Mouse (Mus musculus) hindbrain, embryonic 15.5 days (tissue): ENCODE results near the gene Gm27027. TPM values are rescaled to one million over a fixed set of nuclear protein-coding genes. Genes with fewer than 3 reads are reported as not detected.

ENCODE experiments used
- ATAC-seq: fragments of 200-750 bp; cut with Nextera tagmentation; 2 replicates; pipeline ENCODE4 v1.8.0; 2017; ENCODE audit warnings: low read depth, moderate number of reproducible peaks, moderate TSS enrichment; ENCODE audit not compliant: low FRiP score
- H3K27ac ChIP-seq: fragments of 300-500 bp; sonication (generic); replicated peaks from 2 replicates; pipeline ENCODE4 v1.5.1; 2015; ENCODE audit warnings: mild to moderate bottlenecking, inconsistent platforms
- H3K27me3 ChIP-seq: fragments of 300-500 bp; sonication (generic); 2 replicates; pipeline ENCODE4 v1.6.1; 2015; ENCODE audit warnings: control low read depth, inconsistent platforms
- H3K36me3 ChIP-seq: fragments of 300-500 bp; sonication (generic); 2 replicates; pipeline ENCODE4 v1.6.1; 2015; ENCODE audit warnings: control low read depth, inconsistent platforms
- H3K4me1 ChIP-seq: fragments of 300-500 bp; sonication (generic); replicated peaks from 2 replicates; pipeline ENCODE4 v1.6.1; 2015; ENCODE audit warnings: control low read depth, inconsistent platforms
- H3K4me2 ChIP-seq: fragments of 300-500 bp; sonication (generic); 2 replicates; pipeline ENCODE4 v1.6.1; 2015; ENCODE audit warnings: moderate library complexity, mild to moderate bottlenecking, inconsistent platforms
- H3K4me3 ChIP-seq: fragments of 300-500 bp; sonication (generic); 2 replicates; pipeline ENCODE4 v1.5.1; 2015; ENCODE audit warnings: mild to moderate bottlenecking, inconsistent platforms
- H3K9ac ChIP-seq: fragments of 300-500 bp; sonication (generic); 2 replicates; pipeline ENCODE4 v1.6.1; 2015; ENCODE audit warnings: inconsistent platforms
- H3K9me3 ChIP-seq: fragments of 300-500 bp; sonication (generic); 2 replicates; pipeline ENCODE4 v1.6.1; 2016; ENCODE audit warnings: control low read depth, inconsistent platforms
- WGBS: fragments of 180-500 bp; shearing (Covaris S2); methylation state at CpG from one replicate; pipeline ENCODE4 v1.1.7; 2015; 5-methylcytosine and 5-hydroxymethylcytosine counted together
- polyA plus RNA-seq: library from polyadenylated mRNA; unstranded; fragments of >200 nt; fragmentation: Nextera tagmentation; extraction: Ambion mirVana; gene quantifications from 2 replicates; pipeline ENCODE4 v1.2.1, GENCODE M21; 2015

Gm27027 gene
- polyA plus RNA-seq, 1 experiment from 2014 or later, result not detected

DNA sequence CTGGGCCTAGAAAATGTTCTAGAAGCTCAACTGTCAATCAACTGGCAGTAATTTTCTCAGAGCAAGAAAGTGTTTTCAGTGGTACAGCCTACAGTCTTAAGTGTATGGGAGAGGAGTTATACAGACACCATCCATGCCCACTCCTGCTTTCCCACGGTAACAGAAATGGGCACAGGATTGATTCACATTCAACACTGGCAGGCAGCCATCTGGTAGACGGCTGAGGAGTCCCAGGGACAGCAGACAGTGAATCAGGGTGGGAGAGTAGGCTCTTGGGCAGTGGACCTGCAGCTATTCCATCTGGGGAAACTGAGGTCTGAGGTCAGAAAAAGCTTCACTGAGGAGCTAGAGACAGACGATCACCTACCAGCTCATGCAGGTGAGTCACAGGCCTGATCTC lies 24.5 kb downstream of the Gm27027 start:
- no peak overlapping the region for H3K27ac ChIP-seq
- 67% methylated on average over 3 of the region's 3 CpGs for WGBS
- ATAC-seq, result no peak
- H3K36me3 ChIP-seq, result no peaks in the 10 kb centered on the region
- peaks cover 17% of the 10 kb centered on the region for H3K4me1 ChIP-seq
- H3K9ac ChIP-seq, result no peak overlapping the region
- H3K4me3 ChIP-seq, result no peak overlapping the region
- H3K27me3 ChIP-seq, result no peaks in the 10 kb centered on the region
- H3K9me3 ChIP-seq, result no peaks in the 10 kb centered on the region
- H3K4me2 ChIP-seq, result no peak overlapping the region

DNA sequence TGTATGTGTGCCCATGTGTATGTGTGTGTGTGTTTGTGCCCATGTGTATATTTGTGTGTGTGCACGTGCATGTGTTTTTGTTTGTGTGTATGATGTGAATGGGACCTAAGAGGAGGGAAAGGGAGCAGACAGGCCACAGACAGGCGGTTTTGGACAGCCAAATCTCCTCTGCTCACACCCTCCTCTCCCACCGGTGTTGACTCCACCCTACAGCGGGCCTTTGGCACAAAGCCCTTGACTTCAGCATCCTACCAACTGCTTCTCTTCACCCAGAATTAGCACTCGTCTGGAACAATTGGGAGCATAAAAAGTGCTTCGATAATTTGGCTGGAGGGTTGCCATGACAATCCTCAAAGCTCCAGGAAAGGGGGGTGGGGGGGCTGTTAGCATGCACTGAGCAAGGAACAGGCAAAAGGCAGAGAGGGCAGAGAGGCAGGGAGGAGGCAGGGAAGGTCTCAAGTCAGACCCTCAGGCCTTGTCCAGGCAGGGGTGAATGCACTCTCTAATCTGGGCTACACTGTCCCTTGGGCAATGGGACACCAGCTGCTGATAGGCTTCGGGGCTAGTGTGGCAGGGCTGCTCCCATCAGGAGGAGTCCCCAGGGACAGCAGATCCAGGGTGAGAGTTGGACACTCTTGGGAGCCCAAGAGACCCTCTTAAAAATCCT lies 31.5 kb downstream of the Gm27027 start:
- H3K4me1 ChIP-seq, result peaks cover 5% of the 10 kb centered on the region
- no peaks in the 10 kb centered on the region for H3K9me3 ChIP-seq
- ATAC-seq, result no peak; the same call in 1 of the 2 replicates
- H3K36me3 ChIP-seq, result no peaks in the 10 kb centered on the region
- no peak overlapping the region for H3K9ac ChIP-seq
- no peaks in the 10 kb centered on the region for H3K27me3 ChIP-seq
- WGBS, result 36% methylated on average over 7 of the region's 7 CpGs
- no peak overlapping the region for H3K4me2 ChIP-seq
- no peak overlapping the region for H3K4me3 ChIP-seq
- H3K27ac ChIP-seq, result no peak overlapping the region

GRCm38 (mm10) chr2:93963802-93964201 lies 32.4 kb downstream of the Gm27027 start:
- Histone ChIP-seq H3K4me1 (peaks cover 5% of the 10 kb centered on the region), H3K36me3 (no peaks in the 10 kb centered on the region), H3K27me3 (no peaks in the 10 kb centered on the region), H3K4me2 (no peak overlapping the region), H3K9ac (no peak overlapping the region), H3K9me3 (no peaks in the 10 kb centered on the region), H3K4me3 (no peak overlapping the region), H3K27ac (no peak overlapping the region)
- 75% methylated on average over 1 of the region's 1 CpGs for WGBS
- ATAC-seq, result no peak

- no peaks in the 10 kb centered on the region for H3K36me3 ChIP-seq
- no peak overlapping the region for H3K27ac ChIP-seq
- ATAC-seq, result no peak
- WGBS, result 74% methylated on average over 8 of the region's 8 CpGs
- H3K9me3 ChIP-seq, result no peaks in the 10 kb centered on the region
- peaks cover 19% of the 10 kb centered on the region for H3K4me1 ChIP-seq
- no peak overlapping the region for H3K4me2 ChIP-seq
- H3K27me3 ChIP-seq, result peaks cover 6% of the 10 kb centered on the region; the same call in 1 of the 2 replicates
- no peak overlapping the region for H3K9ac ChIP-seq
- no peak overlapping the region for H3K4me3 ChIP-seq
Observed at GRCm38 (mm10) chr2:93961716-93962115, 34.4 kb downstream of the Gm27027 start.

DNA sequence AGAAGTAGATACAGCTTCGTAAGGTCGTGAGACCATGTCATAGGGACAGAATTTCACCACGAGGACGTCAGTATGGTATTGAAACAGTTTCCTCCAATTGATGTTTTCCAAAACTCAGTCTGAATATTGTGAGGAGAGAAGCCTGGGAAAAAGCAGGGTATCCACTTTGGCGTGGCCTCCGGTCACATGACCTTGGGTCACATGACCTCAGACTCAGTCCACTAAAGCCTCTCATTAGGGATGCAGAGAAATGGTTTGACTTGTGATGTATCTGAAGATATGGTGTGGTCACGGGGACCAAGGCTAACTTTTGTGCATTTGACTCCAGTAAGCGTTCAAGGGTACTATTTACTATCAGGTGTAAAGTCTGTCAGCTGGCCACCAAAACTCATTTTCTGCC lies 36.8 kb downstream of the Gm27027 start:
- no peak for ATAC-seq
- Histone ChIP-seq H3K4me3 (no peak overlapping the region), H3K4me1 (peaks cover 30% of the 10 kb centered on the region), H3K36me3 (no peaks in the 10 kb centered on the region), H3K9ac (no peak overlapping the region), H3K4me2 (no peak overlapping the region), H3K27ac (no peak overlapping the region), H3K27me3 (peaks cover 7% of the 10 kb centered on the region), H3K9me3 (no peaks in the 10 kb centered on the region)
- WGBS, result 81% methylated on average over 8 of the region's 8 CpGs

DNA sequence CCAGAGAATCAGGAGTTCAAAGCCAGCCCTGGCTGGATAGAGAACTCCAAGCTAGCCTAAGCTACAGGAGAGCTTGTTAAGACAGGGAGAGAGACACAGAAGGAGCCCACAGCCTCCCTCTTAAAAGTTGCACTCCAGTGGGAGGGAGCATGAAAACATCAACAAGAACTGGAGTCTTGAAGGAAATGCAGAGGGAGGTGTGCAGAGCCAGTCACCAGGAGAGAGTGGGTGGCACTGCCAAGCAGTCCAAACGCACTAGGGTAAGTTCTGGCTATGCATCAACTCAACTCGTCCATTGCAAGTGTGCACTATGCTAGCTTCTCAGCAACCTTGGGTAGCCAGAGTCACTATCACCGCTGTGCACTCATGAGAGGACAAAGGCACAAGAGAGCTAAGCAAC lies 37.9 kb downstream of the Gm27027 start:
- no peak overlapping the region for H3K9ac ChIP-seq
- H3K4me3 ChIP-seq, result no peak overlapping the region
- ATAC-seq, result no peak
- peaks cover 37% of the 10 kb centered on the region for H3K4me1 ChIP-seq
- no peaks in the 10 kb centered on the region for H3K9me3 ChIP-seq
- 76% methylated on average over 3 of the region's 3 CpGs for WGBS
- 0 out of 2 replicates have a peak overlapping the region, but pooled peaks have one; percentile 35 for H3K27ac ChIP-seq
- peaks cover 15% of the 10 kb centered on the region for H3K27me3 ChIP-seq
- no peaks in the 10 kb centered on the region for H3K36me3 ChIP-seq
- H3K4me2 ChIP-seq, result peak overlapping the region; percentile 97; the same call in 1 of the 2 replicates

- Histone ChIP-seq H3K27ac (peak overlapping the region; percentile 74; the same call in 1 of the 2 replicates), H3K4me1 (peaks cover 37% of the 10 kb centered on the region), H3K4me3 (peak overlapping the region; percentile 64; the same call in 1 of the 2 replicates), H3K36me3 (no peaks in the 10 kb centered on the region), H3K9ac (no peak overlapping the region), H3K4me2 (peak overlapping the region; percentile 97), H3K9me3 (no peaks in the 10 kb centered on the region), H3K27me3 (peaks cover 16% of the 10 kb centered on the region)
- ATAC-seq, result no peak
- WGBS, result 29% methylated on average over 8 of the region's 8 CpGs
Observed at GRCm38 (mm10) chr2:93957785-93958175, 38.4 kb downstream of the Gm27027 start.

DNA sequence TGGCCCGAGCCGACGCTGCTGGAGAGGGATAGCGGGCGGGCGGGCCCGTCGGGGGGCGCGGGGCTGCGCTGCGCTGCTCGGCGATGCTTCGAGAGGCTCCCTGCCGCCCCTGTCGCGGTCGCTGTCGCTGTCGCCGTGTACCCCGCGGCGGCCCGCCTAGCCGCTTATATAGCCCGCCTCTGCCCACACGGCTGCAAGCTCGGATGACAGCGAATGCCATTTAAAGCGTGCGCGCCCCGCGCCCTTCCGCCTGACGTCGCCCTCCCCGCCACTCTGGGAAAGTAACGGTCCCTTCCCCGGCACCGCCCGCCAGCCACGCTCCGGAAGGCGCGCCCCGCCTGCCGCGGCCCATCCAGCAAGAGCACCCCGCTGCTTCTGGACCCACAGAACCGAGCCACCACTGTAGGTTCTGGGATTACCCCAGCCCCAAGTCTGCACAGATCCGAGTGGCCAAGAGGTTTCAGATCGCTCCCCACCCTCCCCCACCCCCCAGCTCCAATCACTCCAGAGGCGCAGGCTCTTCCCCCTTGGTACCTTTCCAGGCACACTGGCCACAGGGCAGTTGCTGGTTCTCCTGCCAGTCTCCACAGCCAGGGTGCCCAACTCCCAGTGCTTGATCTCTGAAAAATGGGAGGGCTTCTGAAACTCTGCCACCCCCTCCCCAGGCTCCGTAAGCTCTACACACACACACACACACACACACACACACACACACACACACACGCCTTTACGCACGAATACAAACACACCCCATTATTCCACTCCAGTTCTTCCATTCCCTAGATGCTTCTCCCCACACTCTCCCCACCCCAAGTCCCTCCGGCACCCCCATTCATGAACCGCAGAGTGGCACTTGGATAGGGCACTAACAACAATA lies 39.0 kb downstream of the Gm27027 start, which contains the start of gene Gm13889:
Gene Gm13889 (minus strand): TSS at position 294 of the 877 bp plus-strand sequence.
- Histone ChIP-seq H3K9ac (peak within 1 kb of the TSS; percentile 68), H3K27me3 (peaks cover 16% of the 10 kb centered on the region), H3K4me2 (peak within 1 kb of the TSS; percentile 97), H3K4me3 (peak within 1 kb of the TSS; percentile 64), H3K9me3 (no peaks in the 10 kb centered on the region), H3K4me1 (peaks cover 37% of the 10 kb centered on the region), H3K27ac (peak within 1 kb of the TSS; percentile 74), H3K36me3 (no peaks in the 10 kb centered on the region)
- 3% methylated on average over 57 of the region's 62 CpGs for WGBS
- peak; percentile 79 for ATAC-seq

- ATAC-seq, result peak; percentile 52
- peaks cover 16% of the 10 kb centered on the region for H3K27me3 ChIP-seq
- 0% methylated on average over 40 of the region's 44 CpGs for WGBS
Observed at GRCm38 (mm10) chr2:93956331-93956801, 39.8 kb downstream of the Gm27027 start.

GRCm38 (mm10) chr2:93955886-93956285 lies 40.3 kb downstream of the Gm27027 start:
- peaks cover 37% of the 10 kb centered on the region for H3K4me1 ChIP-seq
- no peaks in the 10 kb centered on the region for H3K9me3 ChIP-seq
- under 1% methylated on average over 31 of the region's 31 CpGs for WGBS
- 0 out of 2 replicates have a peak, but pooled peaks have one; percentile 2 for ATAC-seq
- H3K36me3 ChIP-seq, result no peaks in the 10 kb centered on the region
- H3K27me3 ChIP-seq, result peaks cover 16% of the 10 kb centered on the region
- H3K4me2 ChIP-seq, result peak overlapping the region; percentile 97
- H3K4me3 ChIP-seq, result peak overlapping the region; percentile 64
- H3K27ac ChIP-seq, result peak overlapping the region; percentile 74
- peak overlapping the region; percentile 68 for H3K9ac ChIP-seq

More at GRCm38 (mm10) chr2:93956331-93956801, 39.8 kb downstream of the Gm27027 start:
- Histone ChIP-seq H3K4me2 (peak overlapping the region; percentile 97), H3K36me3 (no peaks in the 10 kb centered on the region), H3K4me1 (peaks cover 37% of the 10 kb centered on the region), H3K27ac (peak overlapping the region; percentile 74), H3K9ac (peak overlapping the region; percentile 68), H3K9me3 (no peaks in the 10 kb centered on the region), H3K4me3 (peak overlapping the region; percentile 64)

DNA sequence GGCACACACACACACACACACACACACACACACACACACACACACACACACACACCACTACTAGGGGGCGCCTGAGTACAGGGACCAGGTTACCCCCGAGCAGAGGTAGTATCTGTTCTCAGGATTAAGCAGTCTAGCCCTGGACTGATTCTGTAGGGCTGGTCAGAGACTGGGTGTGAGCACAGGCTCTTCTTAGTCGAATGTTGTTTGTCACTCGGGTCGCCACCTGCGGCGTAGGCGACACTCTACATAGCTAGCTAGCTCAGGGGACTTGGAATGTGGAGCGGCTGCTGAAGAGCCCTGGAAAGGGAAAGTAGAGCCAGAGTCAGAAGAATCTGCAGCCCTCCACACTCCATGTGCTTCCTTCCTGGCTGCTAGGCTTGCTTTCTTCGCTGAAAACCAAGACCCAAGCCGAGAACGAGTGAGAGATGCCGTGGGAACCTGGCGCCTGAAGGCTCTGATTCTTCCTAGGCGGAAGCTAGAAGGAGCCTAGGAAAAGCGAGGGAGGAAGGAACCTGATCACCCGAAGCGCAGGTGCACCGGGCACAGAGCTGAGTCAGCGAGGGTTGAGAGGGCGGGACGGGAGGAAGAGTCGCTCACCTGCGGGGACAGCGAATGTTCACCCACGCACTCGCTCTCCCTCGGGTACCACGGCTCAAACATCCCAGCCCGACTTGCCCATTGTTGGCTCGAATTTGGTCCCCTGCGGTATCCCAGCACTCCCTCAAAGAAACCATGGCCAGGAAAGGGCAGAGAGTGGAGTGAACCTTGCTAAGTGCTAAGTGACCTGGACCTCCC lies 41.2 kb downstream of the Gm27027 start:
- Histone ChIP-seq H3K27ac (peak overlapping the region; percentile 49; the same call in 1 of the 2 replicates), H3K9ac (peak overlapping the region; percentile 68), H3K27me3 (peaks cover 16% of the 10 kb centered on the region), H3K9me3 (no peaks in the 10 kb centered on the region), H3K36me3 (no peaks in the 10 kb centered on the region), H3K4me3 (peak overlapping the region; percentile 64), H3K4me2 (peak overlapping the region; percentile 97), H3K4me1 (peaks cover 37% of the 10 kb centered on the region)
- WGBS, result under 1% methylated on average over 32 of the region's 32 CpGs
- no peak for ATAC-seq
